Mouse (Mus musculus): ENCODE measurements around the gene Fitm1.

Fitm1 gene

GRCm38 (mm10) chr14:55575302-55575701 lies at the start of gene Fitm1:
Gene Fitm1, plus strand, starts transcription at chr14:55575617.
- no peak for DNase-seq

GRCm38 (mm10) chr14:55526674-55527073 lies 48.7 kb upstream of the Fitm1 start:
- no peak for DNase-seq

- peak; percentile 53 to 69 for DNase-seq
Measured at GRCm38 (mm10) chr14:55527940-55528339, 47.5 kb upstream of the Fitm1 start.

- DNase-seq, result peak; percentile 62 to 79
Measured at GRCm38 (mm10) chr14:55536116-55536745, 39.2 kb upstream of the Fitm1 start.

- DNase-seq, result peak; percentile 82 to 85
Measured at GRCm38 (mm10) chr14:55540067-55540786, 35.2 kb upstream of the Fitm1 start, which contains the start of gene Pck2. Gene Pck2, plus strand, starts transcription at chr14:55540266.

- DNase-seq, result peak; percentile 87 to 96
Measured at GRCm38 (mm10) chr14:55540787-55541321, 34.6 kb upstream of the Fitm1 start.

GRCm38 (mm10) chr14:55542268-55542667 lies 33.1 kb upstream of the Fitm1 start:
- DNase-seq, result no peak

GRCm38 (mm10) chr14:55544334-55544733 lies 31.1 kb upstream of the Fitm1 start:
- DNase-seq, result peak; percentile 55 to 72

GRCm38 (mm10) chr14:55550191-55550590 lies 25.2 kb upstream of the Fitm1 start:
- DNase-seq, result peak; percentile 57 to 62

- DNase-seq, result no peak
Measured at GRCm38 (mm10) chr14:55551347-55551746, 24.1 kb upstream of the Fitm1 start.

- no peak for DNase-seq
Measured at GRCm38 (mm10) chr14:55551794-55552193, 23.6 kb upstream of the Fitm1 start.

- DNase-seq, result no peak
Measured at GRCm38 (mm10) chr14:55554635-55555034, 20.8 kb upstream of the Fitm1 start.

- no peak for DNase-seq
Measured at GRCm38 (mm10) chr14:55555788-55556187, 19.6 kb upstream of the Fitm1 start.

GRCm38 (mm10) chr14:55557003-55557402 lies 18.4 kb upstream of the Fitm1 start:
- DNase-seq, result peak; percentile 87 to 94

GRCm38 (mm10) chr14:55557587-55557986 lies 17.8 kb upstream of the Fitm1 start:
- no peak for DNase-seq

- no peak for DNase-seq
Measured at GRCm38 (mm10) chr14:55558740-55559448, 16.5 kb upstream of the Fitm1 start.

- peak; percentile 93 to 95 for DNase-seq
Measured at GRCm38 (mm10) chr14:55559799-55560201, 15.6 kb upstream of the Fitm1 start, which contains the start of gene Dcaf11. Gene Dcaf11, plus strand, starts transcription at chr14:55560006.

GRCm38 (mm10) chr14:55560202-55561073 lies 15.0 kb upstream of the Fitm1 start, which contains the start of gene A730061H03Rik:
Gene A730061H03Rik, minus strand, starts transcription at chr14:55560406.
- DNase-seq, result peak; percentile 98 to 99

GRCm38 (mm10) chr14:55561860-55562259 lies 13.6 kb upstream of the Fitm1 start:
- DNase-seq, result no peak

GRCm38 (mm10) chr14:55563249-55563648 lies 12.2 kb upstream of the Fitm1 start:
- no peak for DNase-seq

- DNase-seq, result no peak
Measured at GRCm38 (mm10) chr14:55565748-55566147, 9.7 kb upstream of the Fitm1 start.

- DNase-seq, result no peak
Measured at GRCm38 (mm10) chr14:55567496-55567895, 7.9 kb upstream of the Fitm1 start.

All from cerebellum, postnatal 14 days (tissue).